Mouse (Mus musculus) thymus, postnatal 14 days (tissue): ENCODE results near the gene Krtap12-1.
"Not testable (repeated sequence)": the region's sequence is repeated elsewhere in the genome, so short reads cannot be mapped to it uniquely, and the experiment has no call there.

ENCODE experiments used
- DNase-seq: peaks from one replicate; pipeline ENCODE4 v3.0.0; 2021

Krtap12-1 gene

DNA sequence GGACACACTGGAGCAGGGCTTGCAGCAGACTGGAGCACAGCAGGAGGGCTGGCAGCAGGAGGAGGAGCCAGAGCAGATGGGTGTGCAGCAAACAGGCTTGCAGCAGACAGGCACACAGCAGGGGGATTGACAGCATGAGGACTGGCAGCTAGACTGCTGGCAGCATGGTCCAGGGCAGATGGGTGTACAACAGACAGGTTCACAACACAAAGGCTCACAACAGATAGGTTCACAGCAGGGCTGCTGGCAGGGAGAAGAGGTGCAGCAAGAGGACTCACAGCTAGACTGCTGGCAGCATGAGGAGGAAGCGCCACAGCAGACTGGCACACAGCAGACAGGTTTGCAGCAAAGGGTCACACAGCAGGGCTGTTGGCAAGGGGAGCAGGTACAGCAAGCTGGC lies 30.3 kb downstream of the Krtap12-1 start:
- not testable (repeated sequence) for DNase-seq

- not testable (repeated sequence) for DNase-seq
Measured at GRCm38 (mm10) chr10:77751254-77751653, 30.9 kb downstream of the Krtap12-1 start, which contains the start of gene Gm9736. TSS of gene Gm9736 (minus strand) at chr10:77751354.

GRCm38 (mm10) chr10:77752312-77752711 lies 31.9 kb downstream of the Krtap12-1 start:
- not testable (repeated sequence) for DNase-seq

GRCm38 (mm10) chr10:77753448-77753847 lies 33.0 kb downstream of the Krtap12-1 start:
- no peak for DNase-seq

DNA sequence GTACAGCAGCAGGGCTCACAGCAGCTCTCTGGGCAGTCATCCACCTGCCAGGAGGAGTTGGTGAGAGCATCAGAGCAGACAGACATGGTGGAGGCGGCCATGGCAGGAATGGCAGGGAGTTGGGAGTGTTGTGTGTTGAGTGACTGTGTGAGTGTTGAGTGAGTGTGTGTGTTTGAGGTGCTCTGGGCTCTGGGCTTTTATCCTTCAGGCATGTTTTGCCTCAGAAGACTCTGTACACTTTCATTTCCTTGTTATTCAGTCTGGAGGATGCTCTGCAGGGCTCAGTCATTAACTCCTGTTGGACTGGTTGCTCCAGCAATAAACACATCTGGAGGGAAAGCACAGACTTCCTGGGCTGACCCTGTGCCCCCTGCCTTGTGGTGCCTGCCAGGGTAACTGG lies 39.2 kb downstream of the Krtap12-1 start, which contains the start of gene Gm3233:
Gene Gm3233, minus strand, starts transcription at position 101 of the 400 bp plus-strand sequence.
- not testable (repeated sequence) for DNase-seq

DNA sequence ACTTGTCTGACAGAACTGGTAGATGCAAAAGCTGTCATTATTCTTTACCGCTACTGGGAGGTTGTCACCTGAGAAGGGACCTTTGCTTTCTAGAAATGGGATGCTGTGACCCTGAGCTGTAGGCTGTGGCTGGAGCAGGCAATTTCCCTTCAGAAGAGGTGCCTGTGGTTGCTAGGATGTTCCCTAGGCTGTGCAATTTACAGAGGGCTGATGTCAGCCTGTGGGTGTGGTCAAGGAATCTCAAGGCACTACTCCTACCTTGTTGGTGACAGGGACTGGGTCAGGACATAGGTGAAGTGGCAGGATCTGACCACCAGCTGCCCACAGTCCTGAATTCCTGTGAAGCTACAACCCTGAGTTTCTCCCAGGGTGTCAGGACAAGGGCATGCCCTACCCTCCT lies 49.3 kb downstream of the Krtap12-1 start:
- DNase-seq, result no peak
